Mouse (Mus musculus) liver, adult 2 months (tissue): ENCODE measurements around the gene Plcb1.

Source experiments
- CTCF ChIP-seq: fragments of 200-500 bp; IDR thresholded peaks from 2 replicates; pipeline ENCODE4 v1.5.1; 2011; ENCODE audit warnings: low read depth, low read length, control low read depth
- POLR2A ChIP-seq: fragments of 200-500 bp; IDR thresholded peaks from 2 replicates; pipeline ENCODE4 v1.6.1; 2011; ENCODE audit warnings: low read length, control low read depth; ENCODE audit not compliant: insufficient read depth; ENCODE audit errors: extremely low read depth

GRCm38 (mm10) chr2:134816383-134816782, 30.5 kb downstream of the Plcb1 start:
- TF ChIP-seq CTCF, result no peak
- TF ChIP-seq POLR2A, result no peak
